Mouse (Mus musculus): ENCODE data around the gene Ufm1.

Ufm1 gene

DNA sequence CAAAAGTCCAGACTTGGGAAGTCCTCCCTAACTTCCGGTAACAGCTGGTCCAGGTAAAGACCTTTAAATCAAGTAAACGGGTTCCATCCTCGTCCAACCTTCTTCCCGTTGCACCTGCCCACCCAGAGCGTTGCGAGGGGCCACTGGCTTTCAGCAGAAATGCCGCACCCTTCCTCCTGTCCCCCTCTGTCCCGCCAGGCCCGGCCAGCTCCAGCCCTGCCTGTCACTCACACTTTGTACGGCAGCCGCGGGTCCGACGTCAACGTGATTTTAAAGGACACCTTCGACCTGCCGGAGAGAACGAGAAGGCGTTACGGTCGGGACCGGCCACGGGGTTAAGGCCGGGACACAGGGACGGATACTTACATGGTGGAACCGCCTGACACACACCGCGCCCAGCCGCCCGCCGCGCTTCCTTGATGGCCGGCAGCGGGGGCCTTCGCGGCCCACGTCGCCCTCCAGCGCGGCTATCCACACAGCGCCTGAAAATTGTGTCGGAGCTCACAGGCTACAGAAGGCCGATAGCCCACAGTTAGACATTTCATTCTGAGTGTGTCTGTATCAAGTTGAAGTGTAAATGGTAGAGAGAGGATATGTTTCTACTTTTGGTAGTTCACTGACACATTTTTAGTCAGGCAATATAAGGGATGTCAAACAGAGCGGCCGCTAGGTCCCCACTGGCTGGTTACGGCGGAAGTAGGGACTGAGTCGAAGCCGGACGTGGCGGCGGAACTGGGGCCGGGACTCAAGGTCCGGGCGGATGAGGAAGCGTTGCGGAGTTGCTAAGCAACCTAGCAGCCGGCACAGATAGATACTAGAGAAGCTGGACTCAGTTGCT is at the start of gene Ufm1:
Gene Ufm1 (minus strand): TSS at position 448 of the 838 bp plus-strand sequence.
- peak; percentile 88 to 92 for DNase-seq (ENCODE audit: low spot score in 2 of 2)

DNA sequence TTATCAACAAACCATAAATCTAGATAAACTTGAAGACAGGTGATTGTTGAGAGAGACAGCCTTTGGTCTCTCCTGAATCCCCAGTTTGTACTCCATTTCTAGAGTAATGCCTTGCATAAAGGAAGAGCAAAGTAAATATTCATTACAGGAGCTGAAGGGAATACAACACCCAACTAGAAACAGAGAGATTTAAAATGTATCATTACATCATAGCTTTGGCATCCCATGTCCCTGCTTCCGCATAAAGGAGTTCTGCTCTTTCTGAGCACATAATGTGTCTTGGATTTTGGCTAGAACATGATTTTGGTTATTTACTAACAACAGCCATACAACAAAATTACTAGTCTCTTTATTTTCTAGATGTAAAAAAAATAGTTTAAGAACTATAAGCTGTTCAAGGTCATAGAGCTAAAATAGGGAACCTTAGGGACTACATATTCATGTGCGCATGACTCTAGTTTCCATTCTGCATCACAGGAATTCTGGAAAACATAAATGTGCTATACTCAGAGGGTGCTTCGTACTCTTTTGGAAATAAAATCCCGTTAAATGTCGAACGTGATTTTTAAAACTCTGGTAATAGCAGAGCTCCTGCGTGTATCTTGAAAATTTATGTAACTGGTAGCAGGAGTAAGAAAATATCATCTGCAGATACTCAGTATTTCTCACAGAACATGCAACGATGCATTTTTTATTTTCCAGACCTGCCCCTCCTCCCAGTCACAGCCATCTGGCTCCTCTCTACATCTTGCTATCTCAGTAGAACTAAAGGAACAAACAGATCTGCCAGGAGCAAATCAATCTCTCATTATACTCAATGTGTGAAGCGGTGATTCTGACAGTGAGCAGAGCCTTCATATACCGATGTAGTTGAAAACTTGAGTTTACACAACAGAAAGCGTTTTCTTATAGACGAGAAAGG is 27.2 kb upstream of the Ufm1 start:
- no peak for DNase-seq (ENCODE audit: low spot score in 2 of 2)

DNA sequence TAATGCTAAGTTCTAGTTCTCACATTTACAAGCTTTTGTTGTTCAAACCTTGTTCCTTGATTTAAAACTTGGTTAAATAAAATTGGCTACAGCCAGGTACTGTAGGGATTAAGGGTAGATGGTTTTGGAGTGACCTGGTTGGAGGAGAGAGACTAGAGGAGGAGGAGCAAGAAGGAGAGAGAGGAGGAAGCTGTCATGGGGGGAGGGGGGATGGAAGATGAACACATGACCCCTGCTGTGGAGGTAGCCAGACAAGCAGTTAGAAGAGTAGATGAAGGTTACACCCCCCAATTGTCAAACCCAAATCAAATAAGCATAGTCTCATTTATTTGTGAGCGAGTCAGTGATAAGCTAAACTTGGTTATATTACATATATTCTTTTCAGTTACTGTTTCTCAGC is 8.0 kb upstream of the Ufm1 start:
- DNase-seq (ENCODE audit: low spot score in 2 of 2), result no peak

DNA sequence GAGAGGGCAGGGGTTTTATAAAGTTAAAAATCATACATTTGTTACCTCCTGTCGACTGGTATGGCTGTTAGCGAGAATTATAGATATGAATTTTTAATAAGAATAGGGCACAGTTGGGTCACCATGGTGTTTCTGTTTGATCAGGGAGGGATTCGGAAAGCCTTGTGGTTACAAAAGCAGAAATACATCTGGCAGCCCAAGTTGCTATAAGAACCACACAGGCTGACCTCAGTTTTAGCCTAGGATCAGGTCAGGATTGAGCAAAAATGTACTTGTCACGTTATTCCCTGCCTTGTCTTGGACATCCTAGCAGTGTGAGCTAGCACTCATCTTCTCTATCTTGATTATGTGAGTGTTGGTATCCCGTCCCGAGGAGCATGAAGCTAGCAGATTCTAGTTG is 6.9 kb upstream of the Ufm1 start:
- DNase-seq (ENCODE audit: low spot score in 2 of 2), result no peak

DNA sequence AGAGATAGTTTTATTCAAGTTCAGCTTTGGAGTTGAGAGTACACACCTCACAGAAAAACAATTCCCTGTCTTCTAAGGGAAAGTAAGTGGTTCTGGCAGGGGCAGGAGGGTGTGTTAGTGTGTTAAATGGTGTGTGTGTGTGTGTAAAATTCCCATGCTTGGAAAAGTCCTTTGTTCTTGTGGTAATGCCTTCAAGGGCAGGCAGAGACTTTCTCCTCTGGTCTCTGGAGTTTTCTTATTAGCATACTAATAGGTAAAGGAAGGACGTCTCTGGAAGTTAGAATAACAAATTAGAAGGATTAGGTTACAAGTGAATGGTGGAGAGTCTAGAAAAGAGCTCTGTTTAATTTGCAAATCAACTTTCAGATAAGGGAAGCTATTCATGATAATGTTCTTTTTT is 5.6 kb upstream of the Ufm1 start:
- DNase-seq (ENCODE audit: low spot score in 2 of 2), result no peak

DNA sequence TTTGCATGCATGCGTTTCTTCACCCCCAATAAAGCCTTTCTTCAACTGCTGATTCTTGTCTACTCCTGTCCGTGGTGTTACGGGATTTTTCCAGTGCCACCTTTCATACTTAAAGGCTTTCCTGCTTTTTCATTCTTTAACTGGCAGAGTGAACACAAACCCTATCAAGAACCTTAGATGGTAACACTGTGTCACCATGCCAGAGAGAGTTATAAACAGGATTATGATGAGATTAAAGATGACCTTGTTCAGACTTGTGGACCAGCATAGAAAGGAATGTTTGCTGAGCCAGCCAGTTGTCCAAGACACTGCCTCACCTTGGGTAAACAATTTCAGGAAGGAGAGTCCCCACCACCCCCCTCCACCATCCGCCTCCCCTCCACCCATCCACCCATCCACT is 4.6 kb upstream of the Ufm1 start:
- no peak for DNase-seq (ENCODE audit: low spot score in 2 of 2)

GRCm38 (mm10) chr3:53854831-53855230 is 8.8 kb downstream of the Ufm1 start:
- no peak for DNase-seq (ENCODE audit: low spot score in 2 of 2)

DNA sequence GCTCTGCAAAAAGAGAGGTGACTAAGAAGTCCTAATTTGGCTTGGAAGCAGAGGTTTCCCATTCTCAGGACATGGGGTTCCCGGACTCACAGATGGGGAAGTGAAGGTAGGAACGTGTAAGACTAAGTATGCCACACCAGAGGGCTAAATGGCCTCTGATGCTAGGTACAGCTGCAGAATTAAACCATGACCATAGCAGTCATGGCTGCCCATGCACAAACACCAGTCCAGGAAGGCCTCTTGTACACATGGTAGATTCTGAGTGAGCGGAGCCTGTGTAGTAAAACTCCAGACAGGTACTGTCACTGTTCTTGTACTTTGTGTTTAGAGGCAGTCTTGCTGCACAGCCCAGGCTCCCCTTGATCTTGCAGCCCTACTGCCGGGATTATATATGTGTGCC is 9.4 kb downstream of the Ufm1 start:
- no peak for DNase-seq (ENCODE audit: low spot score in 2 of 2)

GRCm38 (mm10) chr3:53848262-53848661 is 15.4 kb downstream of the Ufm1 start:
- DNase-seq (ENCODE audit: low spot score in 2 of 2), result no peak

DNA sequence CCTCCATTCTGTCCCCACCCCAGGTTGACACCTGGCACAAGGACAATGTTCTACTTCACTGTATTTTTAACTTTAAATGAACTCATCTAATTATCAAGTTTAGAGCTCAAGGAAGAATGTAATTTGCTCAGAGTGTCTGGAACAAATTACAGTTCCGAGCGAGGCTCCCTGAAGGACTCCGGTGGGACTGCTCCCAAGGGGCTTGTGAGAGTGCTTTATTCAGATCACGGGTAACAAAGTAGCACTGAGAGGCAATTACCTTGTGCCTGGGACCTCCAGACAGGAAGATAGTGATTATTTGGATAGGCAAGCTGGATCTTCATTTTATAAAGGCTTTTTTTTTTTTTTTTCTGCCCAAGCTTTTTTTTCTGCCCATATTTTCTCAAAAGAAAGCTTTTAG is 15.9 kb downstream of the Ufm1 start:
- DNase-seq (ENCODE audit: low spot score in 2 of 2), result no peak

DNA sequence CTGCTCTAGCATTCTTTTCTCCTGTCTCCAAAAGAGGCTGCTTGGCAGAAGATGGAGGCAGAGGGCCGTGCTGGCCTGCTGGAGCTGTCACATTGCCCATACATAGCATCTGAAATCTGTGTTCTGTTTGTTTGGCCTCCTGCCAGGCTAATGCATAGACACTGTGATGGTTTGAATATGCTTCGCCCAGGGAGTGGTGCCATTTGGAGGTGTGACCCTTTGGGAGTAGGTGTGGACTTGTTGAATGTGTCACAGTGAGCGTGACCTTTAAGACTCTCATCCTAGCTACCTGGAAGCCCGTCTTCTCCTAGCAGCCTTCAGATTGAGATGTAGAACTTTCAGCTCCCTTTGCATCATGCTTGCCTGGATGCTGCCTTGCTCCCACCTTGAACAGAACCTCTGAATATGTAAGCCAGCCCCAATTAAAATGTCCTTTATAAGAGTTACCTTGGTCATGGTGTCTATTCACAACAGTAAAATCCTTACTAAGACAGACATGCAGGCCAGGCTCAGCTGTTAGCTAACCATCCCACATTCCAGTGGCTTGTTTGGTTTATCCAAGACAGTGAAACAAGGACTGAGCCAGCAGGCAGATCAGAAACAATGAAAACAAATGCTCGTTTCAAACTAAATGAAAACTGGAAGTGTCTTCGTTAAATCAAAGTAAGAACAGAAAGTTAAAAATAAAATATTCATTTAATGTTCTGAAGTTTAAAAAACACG is 17.3 kb downstream of the Ufm1 start:
- no peak for DNase-seq (ENCODE audit: low spot score in 2 of 2)

DNA sequence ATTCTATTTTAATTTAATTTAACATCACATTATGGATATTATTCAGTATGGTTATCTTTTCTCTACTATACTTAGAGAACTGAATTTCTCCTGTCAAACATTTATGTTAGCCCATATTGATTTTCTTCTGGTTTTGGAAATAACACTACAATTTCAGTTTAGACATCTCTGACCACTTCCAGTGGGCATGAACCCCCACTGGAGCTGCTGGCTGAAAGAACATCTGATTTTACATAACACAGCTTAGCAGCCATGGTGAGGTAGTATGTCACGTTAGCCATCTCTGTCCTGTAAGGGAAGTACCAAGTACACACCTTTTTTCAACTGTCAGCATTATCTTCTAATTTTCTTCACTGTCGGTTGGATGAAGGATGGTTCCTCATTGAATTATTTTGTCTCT is 18.8 kb downstream of the Ufm1 start, which contains the start of gene Gm10985:
Gene Gm10985 (plus strand): TSS at position 301 of the 400 bp plus-strand sequence.
- no peak for DNase-seq (ENCODE audit: low spot score in 2 of 2)

DNA sequence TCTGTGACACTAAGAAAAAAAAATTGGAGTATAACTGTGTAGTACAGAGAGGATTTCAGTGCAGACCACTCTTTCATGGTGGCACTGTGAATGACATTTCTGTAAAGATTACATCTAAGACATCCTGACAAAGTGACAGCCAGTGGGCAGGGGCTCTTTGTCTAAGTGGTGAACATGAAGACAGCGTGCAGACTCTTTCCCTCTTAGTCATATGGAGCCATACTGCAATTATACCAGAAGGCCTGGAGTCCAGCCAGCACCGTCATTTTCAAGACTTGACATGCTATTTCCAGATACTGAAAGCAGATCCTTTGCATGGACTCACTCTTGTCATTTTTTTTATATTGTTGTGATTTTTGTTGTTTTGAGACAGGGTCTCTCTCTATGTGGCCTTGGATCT is 29.4 kb downstream of the Ufm1 start:
- no peak for DNase-seq (ENCODE audit: low spot score in 2 of 2)

GRCm38 (mm10) chr3:53813421-53813977 is 50.1 kb downstream of the Ufm1 start:
- no peak for DNase-seq (ENCODE audit: low spot score in 2 of 2)

Measured in urinary bladder, postnatal 4 days (tissue).